Mouse (Mus musculus): ENCODE results near the gene Ppp1r35. TPM values are rescaled to one million over a fixed set of nuclear protein-coding genes. Genes with fewer than 3 reads are reported as not detected.
A peak's percentile ranks its signal among the peaks of the same experiment; 100 is the strongest.

Gene Ppp1r35
- total RNA-seq, 2 experiments from 2014 or later: 16.5 to 17.1 TPM

DNA sequence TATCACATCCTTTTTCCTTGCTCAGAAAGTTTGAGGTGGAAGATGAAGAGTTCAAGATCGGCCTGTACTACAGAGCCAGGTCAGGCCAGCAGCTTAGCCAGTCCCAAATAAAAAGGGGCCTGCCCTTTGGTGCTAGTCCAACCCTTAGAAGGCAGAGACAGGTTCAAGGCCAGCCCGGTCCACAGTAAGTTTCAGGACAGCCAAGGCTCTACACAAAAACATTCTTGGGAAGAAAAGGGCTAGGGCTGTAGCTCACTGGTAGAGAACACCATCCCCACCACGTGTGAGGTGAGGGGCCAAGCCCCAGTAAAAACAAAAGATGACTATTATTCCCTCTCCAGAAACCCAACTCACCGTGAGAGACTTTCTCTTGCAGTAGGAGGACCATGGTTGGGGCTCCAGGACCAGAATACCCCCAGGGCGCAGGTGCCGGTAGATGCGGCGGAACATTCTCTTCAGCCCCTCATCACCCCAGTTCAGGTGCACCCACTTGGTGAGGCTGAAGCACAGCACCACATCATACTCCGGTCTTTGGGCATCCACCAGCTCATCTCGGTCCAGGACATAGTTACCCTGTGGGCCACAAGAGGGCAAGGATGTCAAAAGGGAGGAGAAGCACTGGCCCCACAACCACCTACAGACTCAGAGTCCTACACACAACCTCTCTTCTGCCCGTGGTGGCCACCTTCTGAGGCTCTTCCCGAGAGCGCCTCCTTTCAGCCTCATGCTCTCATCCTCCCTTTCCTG, 4.3 kb downstream of the Ppp1r35 start:
- no peak for DNase-seq

DNA sequence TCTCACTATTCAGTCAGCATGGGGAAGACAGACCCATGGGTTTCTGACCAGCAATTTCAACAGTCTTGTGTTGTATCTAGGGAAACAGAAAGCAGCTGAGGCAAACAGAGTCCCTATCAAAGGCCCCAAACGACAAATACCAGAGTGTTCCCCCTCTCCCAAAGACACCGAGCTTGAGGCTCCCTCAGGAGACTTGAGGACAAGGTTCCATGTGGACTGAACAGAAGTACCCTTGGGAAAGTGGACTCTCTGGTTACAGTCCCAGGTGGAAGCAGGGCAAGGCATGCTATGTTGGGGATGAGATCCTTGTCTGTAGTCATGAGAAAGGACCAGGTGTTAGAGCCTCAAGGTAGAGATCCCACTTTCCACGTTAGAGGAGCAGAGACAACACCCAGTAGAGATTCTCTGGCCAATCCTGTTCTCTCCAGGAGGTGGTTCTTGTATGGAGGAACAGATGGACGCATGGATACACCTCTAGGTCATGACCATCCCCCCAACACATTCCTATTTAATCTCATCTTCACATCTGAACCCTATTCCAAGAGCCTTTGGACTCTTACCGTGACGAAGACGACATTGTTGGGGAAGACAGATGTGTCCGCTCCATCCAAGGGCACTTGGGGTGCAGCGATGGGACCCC, 5.4 kb downstream of the Ppp1r35 start:
- no peak for DNase-seq

DNA sequence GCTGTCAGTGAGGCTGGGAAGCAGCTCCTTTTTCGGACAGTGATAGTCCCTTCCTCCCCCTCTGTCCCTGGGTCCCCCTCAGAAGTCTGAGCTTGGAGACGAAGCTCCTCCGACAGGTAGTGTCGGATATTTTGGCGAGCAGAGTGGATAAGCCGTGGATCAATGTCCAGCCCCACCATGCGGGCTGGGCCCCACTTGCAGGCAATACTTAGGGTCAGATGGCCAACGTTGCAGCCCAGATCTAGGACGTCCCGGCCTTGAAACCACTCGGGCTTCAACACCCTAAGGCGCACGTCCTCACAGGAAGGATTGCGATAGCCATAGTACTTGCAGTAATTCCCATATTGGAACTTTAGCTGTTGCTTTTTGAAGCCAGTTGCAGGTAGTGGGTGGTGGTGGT, 5.9 kb downstream of the Ppp1r35 start:
- no peak for DNase-seq

DNA sequence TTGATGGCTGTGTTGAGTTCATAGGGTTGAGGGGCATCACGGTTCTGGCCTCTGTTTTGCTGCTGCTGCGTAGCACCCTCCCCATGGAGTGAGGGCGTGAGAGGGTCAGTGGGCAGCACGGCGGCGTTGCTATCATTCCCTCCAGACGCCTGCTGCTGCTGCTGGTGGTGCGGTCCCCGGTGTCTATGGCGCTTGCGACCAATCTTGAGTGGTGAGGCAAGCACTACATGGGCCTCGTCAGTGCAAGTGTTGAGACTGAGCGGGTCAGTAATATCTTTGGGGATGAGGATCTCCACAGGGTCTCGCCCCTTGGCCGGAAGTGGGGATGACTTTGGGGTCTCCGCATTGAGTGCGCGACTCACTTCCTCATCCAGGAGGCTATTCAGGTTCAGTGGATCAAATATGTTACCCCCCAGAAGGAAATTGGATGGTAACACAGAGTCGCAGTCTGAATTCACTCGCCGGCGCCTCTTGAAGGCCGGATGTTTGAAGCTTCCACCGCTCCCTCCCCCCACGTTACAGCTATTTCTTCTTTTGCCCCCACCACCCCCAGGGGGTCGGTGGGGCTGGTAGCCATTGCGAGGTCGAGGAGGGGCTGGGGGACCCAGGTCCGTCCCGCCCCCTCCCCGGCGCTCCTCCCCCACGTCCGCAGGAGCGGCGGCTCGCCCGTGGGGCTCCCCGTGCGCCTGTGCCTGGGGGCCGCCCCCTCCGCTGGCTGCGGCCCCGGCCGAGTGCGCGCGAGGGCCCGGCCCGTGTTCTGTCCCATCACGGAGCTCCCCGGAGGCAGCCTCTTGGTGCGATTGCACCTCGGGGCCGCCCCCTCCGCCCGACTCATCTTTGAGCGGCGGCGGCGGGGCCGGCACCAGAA, 6.7 kb downstream of the Ppp1r35 start:
- peak; percentile 60 for DNase-seq

DNA sequence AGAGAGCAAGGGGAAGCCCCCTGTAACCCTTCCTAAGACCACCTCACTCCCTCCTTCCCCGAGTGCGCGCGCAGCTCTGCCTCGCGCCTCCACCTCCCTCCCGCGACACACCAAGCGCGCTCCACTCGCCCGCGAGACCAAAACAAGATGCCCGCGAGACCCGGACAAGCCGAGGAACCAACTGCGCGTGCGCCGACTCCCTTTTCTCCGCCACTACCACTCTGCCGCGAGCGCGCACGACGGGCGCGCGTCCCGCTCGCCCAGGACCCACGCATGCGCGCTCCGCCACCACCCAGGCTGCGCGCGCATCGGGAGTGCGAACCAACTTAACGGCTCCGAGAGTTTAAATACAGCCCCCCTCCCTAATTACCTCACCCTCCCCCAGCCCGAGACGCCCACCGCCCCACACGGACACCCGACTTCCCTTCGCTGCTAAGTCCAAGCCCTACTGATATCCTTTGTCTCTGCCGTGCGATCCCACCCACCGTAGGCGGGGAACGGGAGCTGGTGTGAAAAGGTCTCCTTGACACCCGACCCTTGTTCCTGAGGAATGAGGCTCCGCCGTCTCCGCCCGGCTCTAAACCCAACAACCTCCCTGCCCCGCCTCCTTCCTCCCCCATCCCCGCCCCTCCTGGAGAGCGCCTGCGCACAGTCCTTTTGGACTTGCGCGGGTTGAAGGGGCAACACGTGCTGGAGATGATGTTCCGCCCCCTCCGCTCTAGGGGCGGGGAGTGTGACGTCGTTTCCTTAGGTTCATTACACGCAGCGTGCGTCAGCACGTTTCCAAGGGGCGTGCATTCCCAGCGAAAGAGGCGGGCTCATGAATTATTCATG, 7.7 kb downstream of the Ppp1r35 start:
- DNase-seq: peak; percentile 99

DNA sequence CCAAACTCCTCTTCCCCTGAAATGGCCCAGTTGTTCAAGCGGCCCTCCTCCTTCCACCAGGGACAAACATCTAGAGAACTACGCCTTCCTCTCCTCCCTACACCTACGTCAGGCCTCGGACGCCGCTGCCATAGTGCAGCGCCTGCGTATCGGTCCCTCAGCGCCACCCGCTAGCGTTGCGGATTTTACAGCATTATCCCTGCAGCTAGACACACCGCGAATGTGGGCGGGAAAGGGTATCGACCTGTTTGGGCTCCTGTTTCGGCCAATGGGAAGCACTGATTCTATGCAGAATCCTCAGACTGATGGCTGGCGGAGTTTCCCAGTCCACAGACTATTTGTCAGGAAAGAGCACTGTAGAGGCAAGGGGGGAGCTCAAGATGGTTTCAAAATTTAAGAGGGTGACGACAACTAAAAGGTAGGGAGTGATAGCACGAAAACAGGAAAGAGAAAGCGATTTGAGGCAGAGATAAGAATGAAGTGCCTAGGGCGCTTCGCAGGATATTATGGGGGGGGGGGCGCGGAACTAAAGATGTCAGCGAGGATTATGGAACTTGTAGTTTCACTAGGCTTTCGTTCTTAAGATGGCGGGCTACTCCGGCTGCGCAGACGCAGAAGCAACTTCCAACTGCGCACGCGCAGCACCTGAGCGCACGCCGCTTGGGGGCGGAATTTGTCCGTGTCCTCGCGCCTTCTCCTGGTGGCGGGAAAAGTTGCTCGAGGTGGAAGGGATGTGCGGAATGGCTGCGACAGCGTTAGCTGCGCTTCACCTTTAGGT, 8.7 kb downstream of the Ppp1r35 start, which contains the start of the genes Mepce and Zcwpw1:
TSS of gene Mepce (minus strand) at position 505 of the 778 bp plus-strand sequence.
TSS of gene Zcwpw1 (plus strand) at position 648 of the 778 bp plus-strand sequence.
- peak; percentile 98 for DNase-seq

DNA sequence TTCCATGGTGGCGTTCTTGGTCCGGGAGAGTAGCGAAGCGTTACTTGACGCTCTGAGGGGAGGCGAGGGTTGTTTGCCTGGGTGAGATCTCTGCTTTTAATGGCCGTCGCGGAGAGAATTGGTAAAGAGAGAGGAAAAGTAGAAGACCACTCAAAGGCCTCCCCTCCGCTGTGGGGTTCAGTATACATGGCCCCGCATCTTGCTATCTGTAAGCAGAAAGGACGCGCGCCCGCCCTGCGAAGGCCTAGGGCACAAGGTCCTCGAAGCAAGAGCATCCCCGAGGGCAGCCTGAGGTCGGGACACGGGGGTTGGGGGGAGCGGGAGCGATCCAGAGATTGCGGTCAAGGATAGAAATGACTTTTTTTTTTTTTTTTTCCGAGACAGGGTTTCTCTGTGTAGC, 9.5 kb downstream of the Ppp1r35 start:
- peak; percentile 18 for DNase-seq

DNA sequence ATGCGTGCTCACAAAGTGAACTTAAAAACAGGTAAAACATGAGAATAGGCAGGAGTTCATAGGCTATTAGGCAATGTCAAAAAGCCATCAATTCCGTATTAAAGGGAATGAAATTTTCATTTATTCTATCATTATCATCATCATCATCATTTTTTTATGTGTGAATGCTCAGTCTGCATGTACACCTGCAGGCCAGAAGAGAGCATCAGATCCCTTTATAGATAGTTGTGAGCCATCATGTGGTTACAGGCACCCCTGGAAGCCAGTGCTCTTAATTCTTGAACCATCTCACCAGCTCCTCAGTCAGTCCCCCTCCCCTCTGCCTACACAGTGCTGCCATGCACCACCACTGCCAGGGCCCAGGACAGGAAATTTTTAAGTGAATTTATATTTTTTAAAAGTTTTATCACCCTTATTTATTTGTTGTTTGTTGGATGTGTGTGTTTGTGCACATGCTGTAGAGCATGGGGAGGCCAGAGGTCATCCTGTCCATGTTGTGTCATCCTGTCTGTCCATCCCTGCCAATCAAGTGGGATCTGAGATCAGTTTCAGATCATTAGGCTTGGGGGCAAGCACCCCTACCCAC, 10.4 kb downstream of the Ppp1r35 start:
- no peak for DNase-seq

DNA sequence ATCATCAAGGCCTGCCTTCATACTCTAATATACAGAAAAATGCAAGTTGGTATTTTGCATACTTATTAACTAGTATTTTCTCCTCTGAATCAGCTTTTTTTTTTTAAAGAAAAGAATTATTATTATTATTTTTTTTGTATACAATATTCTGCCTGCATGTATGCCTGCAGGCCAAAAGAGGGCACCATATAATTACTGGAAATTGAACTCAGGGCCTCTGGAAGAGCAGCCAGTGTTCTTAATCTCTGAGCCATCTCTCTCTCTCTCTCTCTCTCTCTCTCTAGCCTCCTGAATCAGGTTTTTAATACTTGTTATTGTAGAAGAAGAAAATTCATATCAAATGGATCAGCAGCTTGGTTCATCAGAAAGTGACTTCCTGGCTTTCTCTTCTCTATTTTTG, 12.9 kb downstream of the Ppp1r35 start:
- DNase-seq: no peak

DNA sequence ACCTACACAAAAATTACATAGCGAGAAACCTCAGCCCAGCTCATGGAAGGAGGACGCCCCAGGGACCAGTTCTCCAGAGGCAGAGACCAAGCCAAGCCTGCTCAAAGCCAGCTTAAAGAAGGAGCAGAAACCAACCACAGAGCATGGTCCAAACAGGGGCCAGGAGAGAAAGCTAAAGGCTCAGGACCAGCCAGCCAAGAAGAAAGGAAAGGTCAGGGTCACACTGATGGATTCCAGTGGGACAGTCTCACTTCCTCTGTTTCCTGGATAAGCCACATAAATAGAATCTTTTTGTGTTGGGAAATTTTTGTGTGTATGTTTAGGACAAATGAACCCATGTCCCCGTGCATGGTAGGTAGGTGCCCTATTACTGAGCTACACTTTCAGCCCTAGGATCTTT, 18.0 kb downstream of the Ppp1r35 start:
- no peak for DNase-seq

DNA sequence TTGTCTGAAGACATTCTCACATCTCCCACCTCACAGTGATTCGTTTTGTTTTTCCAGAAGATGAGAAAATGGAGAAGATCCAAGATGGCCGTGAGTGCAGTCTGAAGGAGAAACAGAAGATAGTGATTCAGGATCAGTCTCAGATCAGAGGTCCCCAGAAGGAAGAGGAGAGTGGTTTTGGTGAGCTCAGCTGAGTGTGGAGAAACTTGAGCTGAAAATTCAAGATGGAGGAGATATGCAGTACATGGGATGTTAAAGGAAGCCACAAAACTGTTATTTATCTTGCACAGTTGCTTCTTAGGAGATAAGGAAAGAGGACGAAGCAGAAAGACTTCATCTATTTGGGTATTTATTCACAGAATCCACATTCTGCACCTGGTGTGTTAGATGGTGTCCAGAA, 22.3 kb downstream of the Ppp1r35 start:
- no peak for DNase-seq

DNA sequence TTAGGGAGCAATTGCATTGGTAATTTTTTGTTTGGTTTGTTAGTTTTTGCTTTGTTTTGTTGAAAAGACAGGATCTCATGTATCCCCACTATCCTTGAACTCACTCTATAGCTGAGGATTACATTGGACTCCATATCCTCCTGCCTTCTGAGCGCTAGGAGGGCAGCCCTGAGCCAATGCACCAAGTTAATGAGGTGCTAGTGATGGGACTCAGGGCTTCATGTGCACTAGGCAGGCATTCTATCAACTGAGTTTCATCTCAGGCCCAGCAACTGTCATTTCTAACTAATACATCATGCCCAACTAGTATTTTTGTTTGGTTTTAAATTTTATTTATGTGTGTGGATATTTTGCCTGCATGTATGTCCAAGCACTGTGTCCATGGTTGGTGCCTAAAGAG, 27.5 kb downstream of the Ppp1r35 start:
- no peak for DNase-seq

DNA sequence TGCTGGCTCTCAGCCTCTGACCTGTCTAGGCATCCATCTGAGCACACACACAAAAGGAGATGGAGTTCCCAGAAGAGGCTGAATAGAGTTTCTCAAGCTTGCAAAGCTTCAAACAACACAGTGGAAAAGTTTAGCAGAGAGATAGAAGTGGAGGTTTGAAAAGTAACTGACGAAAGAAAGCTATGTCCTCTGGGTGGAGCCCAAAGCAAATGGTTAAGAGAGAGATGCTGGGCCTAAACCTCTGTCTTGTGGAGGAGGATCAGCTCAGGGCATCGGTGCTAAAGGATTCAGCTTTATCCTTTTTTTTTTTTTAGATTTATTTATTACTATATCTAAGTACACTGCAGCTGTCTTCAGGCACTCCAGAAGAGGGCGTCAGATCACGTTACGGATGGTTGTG, 29.7 kb downstream of the Ppp1r35 start:
- no peak for DNase-seq

DNA sequence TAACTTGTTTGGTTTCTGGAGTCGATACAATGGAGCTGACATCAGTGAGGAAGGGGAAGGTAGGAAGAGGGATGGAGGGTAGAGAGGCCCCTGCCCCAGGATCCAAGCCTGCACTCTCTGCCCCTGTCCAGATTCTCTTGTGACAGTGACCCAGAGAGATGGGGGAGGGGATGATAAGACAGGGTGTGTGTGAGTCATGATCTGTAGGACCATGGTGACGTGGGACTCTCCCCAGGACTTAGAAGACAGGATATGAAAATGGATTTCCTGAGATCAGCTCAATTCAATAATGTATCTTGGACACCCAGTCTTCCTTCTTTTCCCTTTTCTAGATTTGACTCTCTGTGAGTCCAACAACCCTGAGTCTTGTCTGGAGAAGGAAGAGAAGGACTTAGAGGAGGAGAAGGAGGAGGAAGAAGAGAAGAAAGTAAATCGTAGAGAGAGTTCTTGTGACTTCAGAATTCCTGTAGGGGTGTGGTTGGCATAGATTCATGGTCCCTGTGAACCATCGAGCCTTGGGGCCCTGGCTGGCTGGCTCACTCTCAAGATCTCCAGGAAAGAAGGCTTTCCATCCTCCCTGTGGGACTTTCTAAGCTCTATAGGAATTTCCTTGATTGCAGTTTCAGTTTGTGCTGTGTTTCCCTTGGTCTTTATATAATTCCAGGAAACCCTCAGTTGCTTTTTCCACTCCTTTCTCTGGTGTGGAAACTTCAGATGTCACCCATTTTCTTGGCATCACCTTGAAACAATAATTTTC, 39.0 kb downstream of the Ppp1r35 start:
- no peak for DNase-seq

DNA sequence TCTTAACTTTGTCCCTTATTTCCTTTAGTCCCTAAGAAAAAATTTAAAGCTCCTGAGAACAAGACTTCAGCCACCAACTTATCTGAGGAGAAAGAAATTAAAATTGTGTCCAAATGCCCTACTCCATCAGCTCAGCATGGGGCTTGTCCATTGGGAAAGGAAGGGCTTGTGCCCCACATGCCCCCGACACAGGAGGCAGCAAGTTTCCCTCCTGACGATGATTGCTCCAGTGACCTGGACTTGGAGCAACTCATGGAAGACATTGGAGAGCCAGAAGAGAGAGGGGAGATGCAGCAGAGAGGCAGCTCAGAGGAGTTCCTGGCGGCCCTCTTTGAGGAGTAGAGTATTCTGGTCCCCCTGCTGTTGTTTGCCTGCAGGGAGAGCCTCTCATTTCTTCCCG, 43.5 kb downstream of the Ppp1r35 start:
- DNase-seq: no peak

DNA sequence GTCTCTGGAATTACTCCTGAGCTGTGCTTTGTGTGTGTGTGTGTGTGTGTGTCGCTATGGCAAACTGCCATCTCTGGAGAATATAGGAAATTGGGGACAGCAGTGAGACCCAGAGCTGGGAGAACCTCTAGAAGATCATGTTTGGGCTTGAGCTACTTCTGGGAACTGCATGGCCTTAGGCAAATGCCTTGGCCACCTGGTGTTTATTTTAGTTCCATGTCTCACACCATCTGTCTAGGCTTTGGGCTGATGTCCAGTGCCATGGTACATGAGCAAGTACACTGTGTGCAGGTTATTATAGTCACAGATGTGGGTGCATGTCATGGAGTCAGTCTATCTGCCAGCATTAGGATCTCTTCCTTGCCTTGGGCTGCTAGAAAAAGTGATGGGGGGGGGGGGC, 44.0 kb downstream of the Ppp1r35 start:
- no peak for DNase-seq

DNA sequence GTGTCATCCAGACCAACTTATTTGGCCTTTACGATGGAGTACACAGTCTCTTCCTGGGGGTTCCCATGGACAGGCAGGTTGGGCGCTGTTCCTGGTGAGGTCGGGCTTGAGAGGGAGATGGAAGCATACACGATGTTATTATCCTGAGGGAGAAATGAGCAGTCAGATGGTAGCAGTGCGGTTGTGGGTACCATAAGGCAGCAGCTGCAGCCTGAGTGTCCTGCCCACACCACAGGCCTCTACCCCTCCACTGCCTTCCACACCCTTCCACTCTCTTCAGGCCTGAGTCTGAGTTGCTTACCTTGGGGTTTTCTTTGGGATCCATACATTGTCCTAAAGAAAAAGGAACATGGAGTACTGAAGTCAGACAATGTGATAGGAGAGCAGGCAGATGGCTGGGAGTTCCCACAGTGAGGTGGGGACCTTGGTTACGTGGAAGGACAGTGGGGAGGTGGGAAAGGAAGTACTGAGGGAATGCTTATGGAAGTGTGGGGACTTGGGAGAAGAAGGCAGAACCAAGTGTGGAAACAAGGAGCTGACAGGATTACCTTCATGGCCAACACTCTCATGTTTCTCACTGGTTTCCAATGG, 44.9 kb downstream of the Ppp1r35 start:
- no peak for DNase-seq

DNA sequence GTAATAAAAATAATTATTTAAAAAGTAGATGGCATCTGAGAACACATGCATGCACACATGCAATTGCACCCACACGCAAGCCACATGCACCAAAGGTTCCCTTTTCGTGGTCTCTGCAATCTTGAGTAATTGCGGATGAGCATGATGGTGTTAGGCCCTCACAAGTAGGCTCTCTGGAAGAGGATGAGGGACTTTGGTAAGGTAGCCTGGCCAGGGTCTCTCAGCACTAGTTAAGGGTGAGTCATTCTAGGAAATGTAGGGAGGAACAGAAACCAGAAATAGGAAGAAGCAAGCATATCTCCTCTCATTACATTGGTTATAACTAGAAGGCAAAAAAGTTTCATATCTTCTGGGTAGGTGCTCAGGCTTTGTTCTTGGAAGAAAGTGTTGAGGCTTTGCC, 46.4 kb downstream of the Ppp1r35 start:
- DNase-seq: no peak

DNA sequence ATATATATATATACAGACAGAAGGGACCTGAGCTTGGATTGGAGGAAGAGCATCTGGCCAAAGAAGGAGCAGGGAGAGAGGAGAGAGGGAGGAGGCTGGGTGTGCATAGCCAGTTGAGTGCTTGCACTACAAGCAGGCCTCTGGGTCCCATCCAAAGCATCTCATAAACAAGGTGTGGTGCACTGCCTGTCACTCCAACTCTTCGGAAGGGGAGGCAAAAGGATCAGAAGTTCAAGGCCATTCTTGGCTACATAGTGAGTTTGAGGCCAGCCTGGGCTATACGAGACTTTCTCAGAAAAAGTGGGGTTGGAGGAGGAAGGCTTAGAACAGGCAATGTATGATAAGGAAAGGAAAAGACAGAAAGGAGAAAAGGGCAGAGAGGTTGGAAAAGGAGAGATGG, 47.3 kb downstream of the Ppp1r35 start:
- DNase-seq: no peak

DNA sequence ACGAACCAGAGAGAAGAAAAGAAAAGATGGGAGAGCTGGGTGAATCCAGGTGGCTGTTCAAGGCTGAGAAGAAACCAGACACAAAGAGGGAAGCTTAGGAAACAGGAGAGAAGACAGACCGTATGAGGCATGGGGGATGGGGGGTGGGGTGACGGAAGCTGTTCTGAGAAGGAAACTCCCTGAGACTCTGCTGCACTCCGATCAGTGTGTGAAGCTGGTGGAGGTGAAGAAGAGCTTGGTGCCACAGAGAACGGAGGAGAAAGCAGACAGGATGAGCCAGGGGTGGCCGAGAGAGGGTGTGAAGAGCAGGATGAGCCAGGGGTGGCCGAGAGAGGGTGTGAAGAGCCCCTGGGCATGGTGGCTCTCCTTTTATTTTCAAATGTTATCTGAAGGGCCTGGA, 47.8 kb downstream of the Ppp1r35 start:
- no peak for DNase-seq
